Mouse (Mus musculus) cerebellum, adult 2 months (tissue): ENCODE measurements around the gene Igfbp6.

ENCODE experiments used
- CTCF ChIP-seq: fragments of 200-500 bp; IDR thresholded peaks from 2 replicates; pipeline ENCODE4 v1.5.1; 2011; ENCODE audit warnings: low read depth, mild to moderate bottlenecking, control low read depth, low read length, moderate library complexity, borderline replicate concordance; ENCODE audit not compliant: insufficient read depth
- POLR2A ChIP-seq: fragments of 200-500 bp; IDR thresholded peaks from 2 replicates; pipeline ENCODE4 v1.6.1; 2011; ENCODE audit warnings: low read length, control low read depth, borderline replicate concordance; ENCODE audit not compliant: insufficient read depth

DNA sequence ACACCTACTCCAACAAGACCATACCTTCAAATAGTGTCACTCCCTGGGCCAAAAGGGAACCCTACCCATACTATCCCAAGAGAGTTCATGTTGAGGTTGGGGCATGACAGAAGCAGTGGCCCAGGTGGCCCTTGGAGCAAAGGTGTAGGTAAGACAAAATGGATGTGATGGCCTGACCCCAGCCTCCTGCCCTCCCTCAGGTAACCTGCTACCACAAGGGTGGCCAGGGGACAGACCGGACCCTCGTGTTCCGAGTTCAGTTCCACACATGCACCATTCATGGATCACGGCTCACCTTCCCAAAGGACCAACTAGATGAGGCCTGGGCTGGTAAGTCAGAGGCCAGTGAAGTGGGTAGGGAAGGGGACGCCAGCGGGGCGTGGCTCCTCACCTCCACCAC, 33.9 kb upstream of the Igfbp6 start:
- no peak for TF ChIP-seq CTCF
- TF ChIP-seq POLR2A: no peak
